Mouse (Mus musculus): ENCODE results near the gene Zdhhc23. TPM values are rescaled to one million over a fixed set of nuclear protein-coding genes. Genes with fewer than 3 reads are reported as not detected.

The Zdhhc23 gene
- polyA plus RNA-seq, 1 experiment, result 0.01 TPM

DNA sequence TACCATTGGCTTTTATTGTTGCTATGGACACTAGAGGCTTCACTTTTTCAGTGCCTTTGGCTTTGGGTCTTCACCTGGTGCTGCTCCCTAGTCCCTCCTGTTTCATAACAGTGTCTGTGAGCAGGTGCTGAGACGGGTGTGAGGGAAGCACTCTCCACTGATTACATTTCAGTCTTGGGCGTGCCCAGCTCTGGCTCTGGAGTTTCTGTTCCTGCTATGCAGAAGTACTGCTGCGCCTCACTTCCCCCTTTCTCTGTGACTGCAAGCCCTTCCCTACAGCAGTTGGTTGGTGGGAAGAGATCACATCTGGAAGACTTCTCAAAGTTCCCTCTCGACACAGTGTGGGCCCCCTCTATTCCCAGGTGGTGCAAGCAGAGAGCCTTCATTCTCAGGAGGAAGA lies 28.0 kb downstream of the Zdhhc23 start:
- Histone ChIP-seq H3K27me3 (ENCODE audit: control insufficient read depth) (no peaks in the 10 kb centered on the region), H3K9me3 (ENCODE audit: control insufficient read depth, low read length) (no peaks in the 10 kb centered on the region), H3K4me3 (replicated peaks) (no peak overlapping the region), H3K4me1 (ENCODE audit: control insufficient read depth) (no peaks in the 10 kb centered on the region), H3K36me3 (ENCODE audit: control insufficient read depth) (no peaks in the 10 kb centered on the region)
- TF ChIP-seq TAL1 (IDR thresholded peaks at IDR 0.05; ENCODE audit: low read length) (no peak), GATA1 (IDR thresholded peaks at IDR 0.05; ENCODE audit: low read length) (no peak)

DNA sequence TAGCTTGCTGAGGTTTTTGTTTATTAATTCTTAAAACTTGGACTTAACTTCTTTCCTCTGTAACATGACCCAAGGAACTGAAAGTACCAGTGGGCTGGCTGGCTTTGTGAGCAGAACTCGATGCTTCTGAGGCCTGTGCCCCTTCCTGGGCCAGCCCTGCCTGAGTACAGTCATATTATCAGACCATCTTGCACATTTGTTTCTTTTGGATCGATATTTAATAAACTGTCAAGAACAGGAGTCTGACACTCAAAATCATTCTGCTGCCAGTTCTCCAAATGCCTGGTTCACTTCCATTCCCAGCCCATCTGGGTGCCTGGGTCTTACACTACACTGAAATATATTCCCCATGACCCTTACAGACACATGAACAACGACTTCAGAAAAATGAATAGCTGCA lies 33.7 kb downstream of the Zdhhc23 start:
- Histone ChIP-seq H3K36me3 (ENCODE audit: control insufficient read depth) (no peaks in the 10 kb centered on the region), H3K4me1 (ENCODE audit: control insufficient read depth) (no peaks in the 10 kb centered on the region), H3K9me3 (ENCODE audit: control insufficient read depth, low read length) (no peaks in the 10 kb centered on the region), H3K4me3 (replicated peaks) (no peak overlapping the region), H3K27me3 (ENCODE audit: control insufficient read depth) (no peaks in the 10 kb centered on the region)
- TF ChIP-seq TAL1 (IDR thresholded peaks at IDR 0.05; ENCODE audit: low read length) (no peak), GATA1 (IDR thresholded peaks at IDR 0.05; ENCODE audit: low read length) (no peak)

DNA sequence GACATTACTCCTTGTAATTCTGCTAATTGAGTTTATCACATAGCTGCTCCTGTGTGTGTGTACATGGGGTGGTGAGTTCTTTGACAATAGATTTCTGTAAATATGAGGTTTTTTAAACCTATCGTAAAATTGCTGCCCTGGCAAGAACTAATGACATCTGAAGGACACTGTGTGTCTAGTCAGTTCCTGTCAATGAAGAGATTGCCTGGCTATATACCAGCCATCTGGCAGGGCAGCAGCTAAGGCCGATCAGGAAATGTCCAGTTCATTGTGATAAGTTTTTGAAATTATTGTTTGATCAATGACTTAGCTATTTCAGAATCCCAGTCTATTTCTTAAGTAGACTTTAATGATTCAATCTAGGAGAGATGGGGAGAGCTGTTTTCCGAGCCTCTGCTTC lies 34.2 kb downstream of the Zdhhc23 start:
- no peaks in the 10 kb centered on the region for H3K4me1 ChIP-seq (ENCODE audit: control insufficient read depth)
- no peaks in the 10 kb centered on the region for H3K36me3 ChIP-seq (ENCODE audit: control insufficient read depth)
- no peaks in the 10 kb centered on the region for H3K9me3 ChIP-seq (ENCODE audit: control insufficient read depth, low read length)
- H3K27me3 ChIP-seq (ENCODE audit: control insufficient read depth), result no peaks in the 10 kb centered on the region
- no peak overlapping the region for H3K4me3 ChIP-seq (replicated peaks)
- no peak for TF ChIP-seq GATA1 (IDR thresholded peaks at IDR 0.05; ENCODE audit: low read length)
- TF ChIP-seq TAL1 (IDR thresholded peaks at IDR 0.05; ENCODE audit: low read length), result no peak

DNA sequence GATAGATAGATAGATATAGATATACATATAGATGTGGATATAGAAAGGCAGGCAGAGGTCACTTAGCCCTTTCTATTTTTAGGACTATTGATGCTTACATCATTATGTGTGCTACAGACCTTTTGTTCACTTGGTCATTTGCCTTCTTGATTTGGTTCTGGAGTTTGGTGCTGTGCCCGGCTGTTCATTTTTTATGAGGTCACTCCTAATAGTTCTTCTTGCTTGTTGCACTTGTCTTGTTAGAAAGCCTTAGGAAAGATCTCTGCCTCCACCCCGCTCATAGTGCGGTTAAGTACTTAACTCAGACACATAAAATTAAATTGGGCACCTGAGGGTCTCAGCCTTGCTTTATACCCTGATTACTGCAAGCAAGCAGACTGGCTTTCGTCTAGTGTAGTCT lies 38.7 kb downstream of the Zdhhc23 start:
- H3K4me3 ChIP-seq (replicated peaks), result no peak overlapping the region
- H3K9me3 ChIP-seq (ENCODE audit: control insufficient read depth, low read length), result no peaks in the 10 kb centered on the region
- H3K36me3 ChIP-seq (ENCODE audit: control insufficient read depth), result no peaks in the 10 kb centered on the region
- no peak for TF ChIP-seq GATA1 (IDR thresholded peaks at IDR 0.05; ENCODE audit: low read length)
- no peak for TF ChIP-seq TAL1 (IDR thresholded peaks at IDR 0.05; ENCODE audit: low read length)
- H3K4me1 ChIP-seq (ENCODE audit: control insufficient read depth), result no peaks in the 10 kb centered on the region
- H3K27me3 ChIP-seq (ENCODE audit: control insufficient read depth), result no peaks in the 10 kb centered on the region

DNA sequence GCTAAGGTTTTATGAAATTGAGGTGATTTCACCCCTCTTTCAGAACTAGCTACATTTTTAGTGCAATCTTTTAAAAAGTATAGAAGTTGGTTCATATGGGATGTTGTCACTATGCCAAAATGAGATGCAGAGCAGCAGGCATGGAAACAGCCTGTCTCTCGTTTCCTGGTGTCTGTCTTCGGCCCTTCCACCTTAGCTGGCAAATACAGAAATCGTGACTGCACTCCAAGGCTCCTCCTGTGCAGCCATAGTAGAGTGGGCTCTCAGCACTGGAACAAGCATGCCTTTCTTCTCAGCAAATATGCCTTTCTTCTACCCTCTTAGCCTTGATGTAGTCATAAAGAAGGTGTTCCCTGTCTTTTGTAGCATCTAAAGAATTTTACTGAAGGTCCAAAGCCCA lies 43.7 kb downstream of the Zdhhc23 start:
- H3K4me1 ChIP-seq (ENCODE audit: control insufficient read depth), result no peaks in the 10 kb centered on the region
- no peak for TF ChIP-seq TAL1 (IDR thresholded peaks at IDR 0.05; ENCODE audit: low read length)
- no peak for TF ChIP-seq GATA1 (IDR thresholded peaks at IDR 0.05; ENCODE audit: low read length)

DNA sequence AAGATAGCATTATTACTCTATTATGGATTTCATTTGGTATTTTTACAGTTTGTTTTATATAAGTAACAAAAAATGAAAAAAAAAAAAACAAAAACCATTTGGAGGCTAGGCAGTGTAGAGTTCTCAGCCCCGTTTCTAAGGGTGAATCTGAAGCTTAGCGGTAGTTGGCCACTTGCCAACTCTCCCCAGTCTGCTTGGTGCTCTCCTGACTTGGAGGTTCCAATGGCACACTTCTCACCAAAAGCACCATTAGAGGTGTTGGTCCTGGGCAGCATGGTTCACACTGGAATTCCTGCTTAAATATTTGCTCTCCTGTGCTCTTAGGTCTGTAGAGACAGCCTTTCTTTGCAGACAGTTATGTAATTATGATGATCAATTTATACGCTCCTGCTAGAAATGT lies 44.2 kb downstream of the Zdhhc23 start:
- Histone ChIP-seq H3K9me3 (ENCODE audit: control insufficient read depth, low read length) (no peaks in the 10 kb centered on the region), H3K4me1 (ENCODE audit: control insufficient read depth) (no peaks in the 10 kb centered on the region), H3K27me3 (ENCODE audit: control insufficient read depth) (no peaks in the 10 kb centered on the region), H3K36me3 (ENCODE audit: control insufficient read depth) (no peaks in the 10 kb centered on the region; the same call in 1 of the 2 replicates), H3K4me3 (replicated peaks) (no peak overlapping the region)
- no peak for TF ChIP-seq TAL1 (IDR thresholded peaks at IDR 0.05; ENCODE audit: low read length)
- no peak for TF ChIP-seq GATA1 (IDR thresholded peaks at IDR 0.05; ENCODE audit: low read length)

More for the DNA sequence above, 43.7 kb downstream of the Zdhhc23 start:
- Histone ChIP-seq H3K27me3 (ENCODE audit: control insufficient read depth) (no peaks in the 10 kb centered on the region), H3K9me3 (ENCODE audit: control insufficient read depth, low read length) (no peaks in the 10 kb centered on the region), H3K4me3 (replicated peaks) (no peak overlapping the region), H3K36me3 (ENCODE audit: control insufficient read depth) (no peaks in the 10 kb centered on the region; the same call in 1 of the 2 replicates)

DNA sequence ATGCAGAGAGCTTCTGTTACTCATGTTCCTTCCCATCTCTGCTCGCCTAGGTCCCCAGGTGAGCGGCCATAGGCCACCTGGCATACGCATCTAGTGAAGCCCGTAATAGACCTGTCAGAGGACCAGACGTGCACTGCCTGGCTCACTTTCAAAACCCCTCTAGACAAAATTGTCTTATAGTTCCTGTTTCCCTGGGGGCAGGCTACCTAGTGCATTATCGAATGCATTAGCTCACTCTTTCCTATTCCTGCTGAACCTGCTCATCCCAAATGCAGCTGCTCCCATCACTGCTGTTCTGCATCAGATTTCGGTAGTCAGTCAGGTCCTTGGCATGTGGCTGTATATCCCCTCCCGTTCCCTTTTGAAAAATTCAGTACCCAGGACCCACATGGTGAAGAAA lies 44.7 kb downstream of the Zdhhc23 start:
- Histone ChIP-seq H3K36me3 (ENCODE audit: control insufficient read depth) (no peaks in the 10 kb centered on the region; the same call in 1 of the 2 replicates), H3K4me1 (ENCODE audit: control insufficient read depth) (no peaks in the 10 kb centered on the region), H3K4me3 (replicated peaks) (no peak overlapping the region), H3K9me3 (ENCODE audit: control insufficient read depth, low read length) (no peaks in the 10 kb centered on the region), H3K27me3 (ENCODE audit: control insufficient read depth) (no peaks in the 10 kb centered on the region)
- TF ChIP-seq TAL1 (IDR thresholded peaks at IDR 0.05; ENCODE audit: low read length), result no peak
- TF ChIP-seq GATA1 (IDR thresholded peaks at IDR 0.05; ENCODE audit: low read length), result no peak

DNA sequence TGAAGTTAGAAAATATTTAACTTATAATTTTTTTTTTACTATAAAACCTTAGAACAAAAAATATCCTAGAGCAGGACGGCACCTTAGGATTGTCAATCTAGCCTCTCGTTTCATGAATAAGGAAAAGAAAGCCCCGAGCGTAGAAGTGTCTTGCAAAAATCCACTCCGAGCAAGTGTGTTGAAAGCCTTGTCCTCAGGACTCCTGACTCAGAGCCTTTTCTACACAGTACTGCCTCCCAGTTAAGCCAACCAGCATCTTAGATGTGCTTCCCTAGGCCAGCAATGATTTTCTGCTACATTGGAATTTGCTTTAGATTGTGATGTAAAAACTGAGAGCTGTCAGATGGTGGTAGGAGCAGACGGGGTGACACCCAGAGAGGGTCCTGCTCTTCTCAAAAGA lies 46.5 kb downstream of the Zdhhc23 start:
- no peak overlapping the region for H3K4me3 ChIP-seq (replicated peaks)
- H3K4me1 ChIP-seq (ENCODE audit: control insufficient read depth), result no peaks in the 10 kb centered on the region
- TF ChIP-seq GATA1 (IDR thresholded peaks at IDR 0.05; ENCODE audit: low read length) (no peak), TAL1 (IDR thresholded peaks at IDR 0.05; ENCODE audit: low read length) (no peak)
- no peaks in the 10 kb centered on the region for H3K27me3 ChIP-seq (ENCODE audit: control insufficient read depth)
- H3K36me3 ChIP-seq (ENCODE audit: control insufficient read depth), result no peaks in the 10 kb centered on the region; the same call in 1 of the 2 replicates
- no peaks in the 10 kb centered on the region for H3K9me3 ChIP-seq (ENCODE audit: control insufficient read depth, low read length)

DNA sequence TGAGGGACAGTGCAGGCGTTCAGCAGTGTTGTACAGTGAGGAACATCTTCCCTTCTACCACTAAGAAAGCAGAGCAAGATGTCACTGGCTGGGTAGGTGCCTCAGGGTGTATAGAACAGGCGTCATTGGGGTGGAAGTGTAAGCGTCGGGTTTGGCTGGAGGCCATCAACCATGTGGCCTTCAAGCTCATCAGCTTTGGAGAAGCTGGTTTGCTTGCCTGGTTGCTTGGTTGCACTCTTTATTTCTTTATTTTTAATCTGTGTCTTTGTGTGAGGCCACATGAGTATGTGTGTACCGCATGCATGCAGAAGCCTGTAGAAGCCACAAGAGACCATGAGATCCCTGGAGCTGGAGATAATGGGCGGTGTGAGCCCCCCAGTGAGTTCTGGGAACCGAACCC lies 47.3 kb downstream of the Zdhhc23 start:
- TF ChIP-seq GATA1 (IDR thresholded peaks at IDR 0.05; ENCODE audit: low read length) (no peak), TAL1 (IDR thresholded peaks at IDR 0.05; ENCODE audit: low read length) (no peak)
- Histone ChIP-seq H3K4me3 (replicated peaks) (no peak overlapping the region), H3K9me3 (ENCODE audit: control insufficient read depth, low read length) (no peaks in the 10 kb centered on the region), H3K36me3 (ENCODE audit: control insufficient read depth) (no peaks in the 10 kb centered on the region; the same call in 1 of the 2 replicates), H3K27me3 (ENCODE audit: control insufficient read depth) (no peaks in the 10 kb centered on the region), H3K4me1 (ENCODE audit: control insufficient read depth) (no peaks in the 10 kb centered on the region)

DNA sequence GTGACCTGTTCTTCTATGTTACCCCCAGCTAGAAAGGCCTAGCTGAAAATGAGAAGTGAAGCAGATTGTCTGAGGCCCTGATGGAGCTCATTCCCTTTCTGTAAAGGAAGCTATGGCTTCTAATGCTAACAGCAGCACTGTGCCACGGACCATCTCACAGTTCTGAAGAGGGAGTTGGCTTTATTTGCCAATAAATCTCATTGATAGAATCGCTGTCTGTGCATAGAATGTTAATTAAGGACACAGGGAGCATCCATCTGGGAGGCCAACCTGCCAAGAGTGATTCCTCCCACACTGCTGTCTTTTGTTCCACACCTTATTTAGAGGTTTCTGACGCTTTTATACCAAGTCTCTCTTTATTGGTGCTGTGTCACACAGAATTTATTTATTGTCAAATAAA lies 48.1 kb downstream of the Zdhhc23 start:
- Histone ChIP-seq H3K4me3 (replicated peaks) (no peak overlapping the region), H3K36me3 (ENCODE audit: control insufficient read depth) (no peaks in the 10 kb centered on the region; the same call in 1 of the 2 replicates), H3K9me3 (ENCODE audit: control insufficient read depth, low read length) (no peaks in the 10 kb centered on the region), H3K27me3 (ENCODE audit: control insufficient read depth) (no peaks in the 10 kb centered on the region), H3K4me1 (ENCODE audit: control insufficient read depth) (no peaks in the 10 kb centered on the region)
- TF ChIP-seq TAL1 (IDR thresholded peaks at IDR 0.05; ENCODE audit: low read length) (no peak), GATA1 (IDR thresholded peaks at IDR 0.05; ENCODE audit: low read length) (no peak)

Data from erythroblast, embryonic 14.5 days (primary cell).